Mouse (Mus musculus) embryonic facial prominence, embryonic 14.5 days (tissue): Measurements from ENCODE around the gene Rasgrp4. TPM values are rescaled to one million over a fixed set of nuclear protein-coding genes. Genes with fewer than 3 reads are reported as not detected.

Source experiments
- ATAC-seq: fragments of 200-750 bp; cut with Nextera tagmentation; 2 replicates; pipeline ENCODE4 v1.8.0; 2017; ENCODE audit warnings: low read depth, moderate number of reproducible peaks, moderate TSS enrichment
- DNase-seq: peaks from one replicate; pipeline ENCODE4 v3.0.0-alpha.2; 2015; ENCODE audit warnings: low spot score
- H3K27ac ChIP-seq: fragments of 300-500 bp; sonication (generic); replicated peaks from 2 replicates; pipeline ENCODE4 v1.5.1; 2014; ENCODE audit warnings: low read depth, mild to moderate bottlenecking, low read length, moderate library complexity
- H3K27me3 ChIP-seq: fragments of 300-500 bp; sonication (generic); replicated peaks from 2 replicates; pipeline ENCODE4 v1.6.1; 2014; ENCODE audit warnings: low read length; ENCODE audit not compliant: control insufficient read depth, insufficient read depth
- H3K36me3 ChIP-seq: fragments of 300-500 bp; sonication (generic); 2 replicates; pipeline ENCODE4 v1.6.1; 2014; ENCODE audit warnings: low read length, mixed read lengths; ENCODE audit not compliant: control insufficient read depth, insufficient read depth
- H3K4me1 ChIP-seq: fragments of 300-500 bp; sonication (generic); 2 replicates; pipeline ENCODE4 v1.6.1; 2014; ENCODE audit warnings: antibody characterized with exemption, low read length; ENCODE audit not compliant: control insufficient read depth, insufficient read depth
- H3K4me2 ChIP-seq: fragments of 300-500 bp; sonication (generic); 2 replicates; pipeline ENCODE4 v1.6.1; 2014; ENCODE audit warnings: low read depth, mild to moderate bottlenecking, low read length, moderate library complexity, mixed read lengths
- H3K4me3 ChIP-seq: fragments of 300-500 bp; sonication (generic); 2 replicates; pipeline ENCODE4 v1.5.1; 2014; ENCODE audit warnings: low read depth, mild to moderate bottlenecking, low read length
- H3K9ac ChIP-seq: fragments of 300-500 bp; sonication (generic); 2 replicates; pipeline ENCODE4 v1.6.1; 2014; ENCODE audit warnings: low read depth, mild to moderate bottlenecking, low read length, moderate library complexity, mixed read lengths
- H3K9me3 ChIP-seq: fragments of 300-500 bp; sonication (generic); 2 replicates; pipeline ENCODE4 v1.6.1; 2016; ENCODE audit warnings: low read length; ENCODE audit not compliant: control insufficient read depth
- WGBS: fragments of 180-500 bp; shearing (Covaris S2); extraction: QIAGEN DNeasy Blood & Tissue Kit; methylation state at CpG from one replicate; pipeline ENCODE4 v1.1.7; 2014; 5-methylcytosine and 5-hydroxymethylcytosine counted together
- polyA plus RNA-seq: library from polyadenylated mRNA; unstranded; fragments of >200 nt; fragmentation: Nextera tagmentation; extraction: Ambion mirVana; gene quantifications from 2 replicates; pipeline ENCODE4 v1.2.1, GENCODE M21; 2014

Gene Rasgrp4
- polyA plus RNA-seq, 1 experiment from 2014 or later = 0.78 TPM

- Histone ChIP-seq H3K4me2 (peak overlapping the region; percentile 78), H3K4me3 (peak overlapping the region; percentile 59), H3K27ac (peak overlapping the region; percentile 49; the same call in 1 of the 2 replicates), H3K9ac (peak overlapping the region; percentile 61), H3K27me3 (peaks cover 28% of the 10 kb centered on the region), H3K9me3 (no peaks in the 10 kb centered on the region), H3K4me1 (peaks cover 16% of the 10 kb centered on the region), H3K36me3 (peaks cover 14% of the 10 kb centered on the region)
- ATAC-seq = no peak
- DNase-seq = no peak
- 1% methylated on average over 12 of the region's 14 CpGs for WGBS
These were observed 34.2 kb downstream of the Rasgrp4 start for GRCm38 (mm10) chr7:29168791-29169230.

GRCm38 (mm10) chr7:29169231-29170065 is 34.8 kb downstream of the Rasgrp4 start:
- peak overlapping the region; percentile 61 for H3K9ac ChIP-seq
- H3K4me3 ChIP-seq = peak overlapping the region; percentile 59
- peaks cover 21% of the 10 kb centered on the region for H3K36me3 ChIP-seq
- peak overlapping the region; percentile 78 for H3K4me2 ChIP-seq
- H3K4me1 ChIP-seq = peaks cover 16% of the 10 kb centered on the region
- no peaks in the 10 kb centered on the region for H3K9me3 ChIP-seq
- H3K27me3 ChIP-seq = peaks cover 35% of the 10 kb centered on the region
- peak; percentile 93 for DNase-seq
- peak; percentile 89 for ATAC-seq
- H3K27ac ChIP-seq = peak overlapping the region; percentile 49; the same call in 1 of the 2 replicates
- under 1% methylated on average over 28 of the region's 39 CpGs for WGBS

DNA sequence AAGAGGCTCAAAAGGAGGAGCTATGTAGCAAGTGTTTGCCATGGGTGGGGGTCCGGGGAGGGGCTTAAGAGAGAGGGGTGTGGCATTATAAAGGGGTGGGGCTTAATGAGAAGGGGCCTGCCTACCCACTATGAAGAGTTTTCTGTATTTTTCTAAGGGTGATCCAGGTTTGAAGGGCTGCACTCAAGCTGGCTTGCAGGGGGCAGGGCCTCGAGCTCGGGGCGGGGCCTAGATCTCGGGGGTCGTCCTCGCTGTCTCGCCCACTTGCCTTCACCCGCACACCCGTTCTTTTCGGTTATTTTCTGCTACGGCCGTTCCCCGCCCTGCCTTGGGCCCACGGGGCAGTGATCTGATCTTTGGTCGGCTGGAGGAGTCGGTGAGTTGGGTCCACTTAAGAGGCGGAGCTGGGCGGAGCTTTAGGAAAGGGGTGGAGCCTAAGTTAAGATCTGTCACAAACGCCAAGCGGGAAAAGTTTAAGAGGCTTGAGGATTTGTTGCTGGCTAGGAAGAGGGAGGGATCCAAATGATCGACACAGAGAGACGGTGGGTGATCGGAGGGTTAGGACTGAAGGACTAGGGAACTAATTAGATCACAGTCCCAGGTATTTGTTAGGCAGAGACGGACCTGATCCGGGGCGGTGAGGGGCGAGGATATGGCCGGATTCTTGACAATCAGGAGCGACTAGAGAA is 35.6 kb downstream of the Rasgrp4 start, which contains the start of the genes Ggn and Spred3:
Gene Ggn (plus strand): TSS at position 145 of the 689 bp plus-strand sequence.
Gene Spred3 (minus strand): TSS at position 346 of the 689 bp plus-strand sequence.
- DNase-seq (peak; percentile 88), ATAC-seq (peak; percentile 76)
- H3K4me3 ChIP-seq = peak within 1 kb of the TSS; percentile 59
- H3K4me2 ChIP-seq = peak within 1 kb of the TSS; percentile 78
- peak within 1 kb of the TSS; percentile 61 for H3K9ac ChIP-seq
- H3K36me3 ChIP-seq = peaks cover 28% of the 10 kb centered on the region
- 1% methylated on average over 30 of the region's 30 CpGs for WGBS
- peaks cover 16% of the 10 kb centered on the region for H3K4me1 ChIP-seq
- H3K27ac ChIP-seq = peak within 1 kb of the TSS; percentile 49; the same call in 1 of the 2 replicates
- H3K9me3 ChIP-seq = no peaks in the 10 kb centered on the region
- H3K27me3 ChIP-seq = peaks cover 42% of the 10 kb centered on the region

- Histone ChIP-seq H3K9ac (peak overlapping the region; percentile 61), H3K27me3 (peaks cover 42% of the 10 kb centered on the region), H3K4me3 (peak overlapping the region; percentile 59), H3K4me1 (peaks cover 16% of the 10 kb centered on the region), H3K27ac (no peak overlapping the region; the same call in 1 of the 2 replicates), H3K4me2 (peak overlapping the region; percentile 78), H3K9me3 (no peaks in the 10 kb centered on the region), H3K36me3 (peaks cover 36% of the 10 kb centered on the region)
- 2% methylated on average over 38 of the region's 43 CpGs for WGBS
- DNase-seq (peak; percentile 50), ATAC-seq (no peak)
These were observed 36.3 kb downstream of the Rasgrp4 start for GRCm38 (mm10) chr7:29170755-29171561.

- H3K9ac ChIP-seq = peak overlapping the region; percentile 61
- H3K4me3 ChIP-seq = peak overlapping the region; percentile 59
- 9% methylated on average over 18 of the region's 34 CpGs for WGBS
- H3K27me3 ChIP-seq = peaks cover 42% of the 10 kb centered on the region
- H3K9me3 ChIP-seq = no peaks in the 10 kb centered on the region
- no peak for ATAC-seq
- peak overlapping the region; percentile 78 for H3K4me2 ChIP-seq
- peaks cover 16% of the 10 kb centered on the region for H3K4me1 ChIP-seq
- H3K36me3 ChIP-seq = peaks cover 42% of the 10 kb centered on the region
- H3K27ac ChIP-seq = no peak overlapping the region
- DNase-seq = no peak
These were observed 37.0 kb downstream of the Rasgrp4 start for GRCm38 (mm10) chr7:29171562-29172097.

- peaks cover 49% of the 10 kb centered on the region for H3K36me3 ChIP-seq
- DNase-seq (no peak), ATAC-seq (no peak)
- H3K9ac ChIP-seq = no peak overlapping the region
- H3K27me3 ChIP-seq = peaks cover 42% of the 10 kb centered on the region
- H3K9me3 ChIP-seq = no peaks in the 10 kb centered on the region
- peaks cover 16% of the 10 kb centered on the region for H3K4me1 ChIP-seq
- no peak overlapping the region for H3K4me2 ChIP-seq
- no peak overlapping the region for H3K27ac ChIP-seq
- peak overlapping the region; percentile 59; the same call in 1 of the 2 replicates for H3K4me3 ChIP-seq
- WGBS = 32% methylated on average over 21 of the region's 32 CpGs
These were observed 37.9 kb downstream of the Rasgrp4 start for GRCm38 (mm10) chr7:29172390-29173016.

- Histone ChIP-seq H3K4me2 (no peak overlapping the region), H3K27me3 (peaks cover 20% of the 10 kb centered on the region), H3K9ac (no peak overlapping the region), H3K9me3 (no peaks in the 10 kb centered on the region), H3K36me3 (peaks cover 46% of the 10 kb centered on the region), H3K4me1 (peaks cover 10% of the 10 kb centered on the region; the same call in 1 of the 2 replicates), H3K27ac (no peak overlapping the region), H3K4me3 (no peak overlapping the region)
- no peak for DNase-seq
- WGBS = 83% methylated on average over 4 of the region's 4 CpGs
- no peak for ATAC-seq
These were observed 43.5 kb downstream of the Rasgrp4 start for GRCm38 (mm10) chr7:29178106-29178505.
